Mouse (Mus musculus) neural tube, embryonic 14.5 days (tissue): ENCODE results near the gene Syna. TPM values are rescaled to one million over a fixed set of nuclear protein-coding genes. Genes with fewer than 3 reads are reported as not detected.

Experiments
- ATAC-seq: fragments of 200-750 bp; cut with Nextera tagmentation; 2 replicates; pipeline ENCODE4 v1.8.0; 2017; ENCODE audit warnings: low read depth, mild to moderate bottlenecking, moderate TSS enrichment, moderate library complexity
- H3K27ac ChIP-seq: fragments of 300-500 bp; sonication (generic); 2 replicates; pipeline ENCODE4 v1.5.1; 2014; ENCODE audit warnings: low read depth, mild to moderate bottlenecking, control low read depth, low read length, moderate library complexity, mixed read lengths
- H3K27me3 ChIP-seq: fragments of 300-500 bp; sonication (generic); 2 replicates; pipeline ENCODE4 v1.6.1; 2014; ENCODE audit warnings: low read length; ENCODE audit not compliant: control insufficient read depth, insufficient read depth
- H3K36me3 ChIP-seq: fragments of 300-500 bp; sonication (generic); 2 replicates; pipeline ENCODE4 v1.6.1; 2014; ENCODE audit warnings: low read length, mixed read lengths; ENCODE audit not compliant: control insufficient read depth, insufficient read depth
- H3K4me1 ChIP-seq: fragments of 300-500 bp; sonication (generic); 2 replicates; pipeline ENCODE4 v1.6.1; 2014; ENCODE audit warnings: low read length; ENCODE audit not compliant: control insufficient read depth, insufficient read depth
- H3K4me2 ChIP-seq: fragments of 300-500 bp; sonication (generic); 2 replicates; pipeline ENCODE4 v1.6.1; 2014; ENCODE audit warnings: mild to moderate bottlenecking, low read depth, low read length, control low read depth
- H3K4me3 ChIP-seq: fragments of 300-500 bp; sonication (generic); 2 replicates; pipeline ENCODE4 v1.5.1; 2014; ENCODE audit warnings: low read depth, low read length, control low read depth, mixed read lengths
- H3K9ac ChIP-seq: fragments of 300-500 bp; sonication (generic); replicated peaks from 2 replicates; pipeline ENCODE4 v1.6.1; 2014; ENCODE audit warnings: low read depth, mild to moderate bottlenecking, control low read depth, low read length, mixed read lengths
- H3K9me3 ChIP-seq: fragments of 300-500 bp; sonication (generic); 2 replicates; pipeline ENCODE4 v1.6.1; 2016; ENCODE audit warnings: low read length; ENCODE audit not compliant: control insufficient read depth
- WGBS: fragments of 180-500 bp; shearing (Covaris S2); extraction: QIAGEN DNeasy Blood & Tissue Kit; methylation state at CpG from one replicate; pipeline ENCODE4 v1.1.7; 2014; 5-methylcytosine and 5-hydroxymethylcytosine counted together
- polyA plus RNA-seq: library from polyadenylated mRNA; unstranded; fragments of >200 nt; fragmentation: Nextera tagmentation; extraction: Ambion mirVana; gene quantifications from 2 replicates; pipeline ENCODE4 v1.2.1, GENCODE M21; 2014

Gene Syna
- polyA plus RNA-seq, 1 experiment from 2014 or later, result not detected

- Histone ChIP-seq H3K9me3 (no peaks in the 10 kb centered on the region), H3K9ac (no peak overlapping the region)
Measured at GRCm38 (mm10) chr5:134555463-134556164, 4.4 kb downstream of the Syna start.

GRCm38 (mm10) chr5:134553951-134554546 lies 5.9 kb downstream of the Syna start:
- H3K4me1 ChIP-seq, result peaks cover 20% of the 10 kb centered on the region
- no peaks in the 10 kb centered on the region for H3K36me3 ChIP-seq
- 81% methylated on average over 5 of the region's 5 CpGs for WGBS
- no peaks in the 10 kb centered on the region for H3K27me3 ChIP-seq
- H3K27ac ChIP-seq, result no peak overlapping the region
- H3K9ac ChIP-seq, result no peak overlapping the region
- H3K9me3 ChIP-seq, result no peaks in the 10 kb centered on the region
- ATAC-seq, result no peak
- no peak overlapping the region for H3K4me3 ChIP-seq
- no peak overlapping the region for H3K4me2 ChIP-seq

More at GRCm38 (mm10) chr5:134555463-134556164, 4.4 kb downstream of the Syna start:
- Histone ChIP-seq H3K4me1 (peaks cover 6% of the 10 kb centered on the region), H3K27ac (peak overlapping the region; percentile 6; the same call in 1 of the 2 replicates), H3K36me3 (no peaks in the 10 kb centered on the region), H3K27me3 (no peaks in the 10 kb centered on the region), H3K4me3 (no peak overlapping the region), H3K4me2 (peak overlapping the region; percentile 5; the same call in 1 of the 2 replicates)
- WGBS, result 13% methylated on average over 20 of the region's 20 CpGs
- ATAC-seq, result no peak

- Histone ChIP-seq H3K4me2 (peak within 1 kb of the TSS; percentile 72), H3K27ac (peak within 1 kb of the TSS; percentile 99), H3K9ac (peak within 1 kb of the TSS; percentile 97), H3K4me1 (peaks cover 33% of the 10 kb centered on the region), H3K9me3 (no peaks in the 10 kb centered on the region), H3K36me3 (no peaks in the 10 kb centered on the region), H3K27me3 (no peaks in the 10 kb centered on the region), H3K4me3 (peak within 1 kb of the TSS; percentile 89)
- peak; percentile 94 for ATAC-seq
- under 1% methylated on average over 49 of the region's 61 CpGs for WGBS
Measured at GRCm38 (mm10) chr5:134552110-134552972, 7.6 kb downstream of the Syna start, which contains the start of gene Clip2. Clip2 (minus strand) TSS chr5:134552434.

GRCm38 (mm10) chr5:134551233-134552109 lies 8.5 kb downstream of the Syna start:
- peak overlapping the region; percentile 97 for H3K9ac ChIP-seq
- ATAC-seq, result peak; percentile 29
- WGBS, result 1% methylated on average over 50 of the region's 52 CpGs
- H3K4me2 ChIP-seq, result peak overlapping the region; percentile 72
- H3K4me1 ChIP-seq, result peaks cover 33% of the 10 kb centered on the region
- peak overlapping the region; percentile 99 for H3K27ac ChIP-seq
- no peaks in the 10 kb centered on the region for H3K9me3 ChIP-seq
- no peaks in the 10 kb centered on the region for H3K27me3 ChIP-seq
- no peaks in the 10 kb centered on the region for H3K36me3 ChIP-seq
- H3K4me3 ChIP-seq, result peak overlapping the region; percentile 89

GRCm38 (mm10) chr5:134550836-134551232 lies 9.1 kb downstream of the Syna start:
- Histone ChIP-seq H3K9ac (peak overlapping the region; percentile 97), H3K4me2 (peak overlapping the region; percentile 72), H3K27me3 (no peaks in the 10 kb centered on the region), H3K27ac (peak overlapping the region; percentile 99), H3K4me3 (peak overlapping the region; percentile 89), H3K9me3 (no peaks in the 10 kb centered on the region), H3K36me3 (no peaks in the 10 kb centered on the region), H3K4me1 (peaks cover 38% of the 10 kb centered on the region)
- WGBS, result 7% methylated on average over 6 of the region's 6 CpGs
- ATAC-seq, result no peak; the same call in 1 of the 2 replicates

- H3K4me1 ChIP-seq, result peaks cover 36% of the 10 kb centered on the region
- no peaks in the 10 kb centered on the region for H3K27me3 ChIP-seq
- H3K36me3 ChIP-seq, result no peaks in the 10 kb centered on the region; the same call in 1 of the 2 replicates
- peak overlapping the region; percentile 72 for H3K4me2 ChIP-seq
- no peaks in the 10 kb centered on the region for H3K9me3 ChIP-seq
- no peak overlapping the region for H3K27ac ChIP-seq
- 0 out of 2 replicates have a peak overlapping the region, but pooled peaks have one; percentile 7 for H3K4me3 ChIP-seq
- ATAC-seq, result no peak
- H3K9ac ChIP-seq, result no peak overlapping the region
- 76% methylated on average over 2 of the region's 3 CpGs for WGBS
Measured at GRCm38 (mm10) chr5:134549640-134550168, 10.3 kb downstream of the Syna start.

- ATAC-seq, result no peak
- 43% methylated on average over 5 of the region's 5 CpGs for WGBS
- no peaks in the 10 kb centered on the region for H3K27me3 ChIP-seq
- H3K9ac ChIP-seq, result no peak overlapping the region
- H3K4me1 ChIP-seq, result peaks cover 38% of the 10 kb centered on the region
- H3K4me2 ChIP-seq, result 0 out of 2 replicates have a peak overlapping the region, but pooled peaks have one; percentile 8
- 0 out of 2 replicates have a peak overlapping the region, but pooled peaks have one; percentile 3 for H3K4me3 ChIP-seq
- H3K27ac ChIP-seq, result no peak overlapping the region
- H3K9me3 ChIP-seq, result no peaks in the 10 kb centered on the region
- peaks cover 4% of the 10 kb centered on the region; the same call in 1 of the 2 replicates for H3K36me3 ChIP-seq
Measured at GRCm38 (mm10) chr5:134548306-134548705, 11.7 kb downstream of the Syna start.

- H3K27me3 ChIP-seq, result no peaks in the 10 kb centered on the region
- H3K4me1 ChIP-seq, result peaks cover 42% of the 10 kb centered on the region
- H3K4me2 ChIP-seq, result 0 out of 2 replicates have a peak overlapping the region, but pooled peaks have one; percentile 6
- no peaks in the 10 kb centered on the region for H3K9me3 ChIP-seq
- no peak overlapping the region for H3K27ac ChIP-seq
- H3K9ac ChIP-seq, result no peak overlapping the region
- no peak for ATAC-seq
- H3K4me3 ChIP-seq, result no peak overlapping the region
- WGBS, result 81% methylated on average over 7 of the region's 7 CpGs
- H3K36me3 ChIP-seq, result peaks cover 4% of the 10 kb centered on the region; the same call in 1 of the 2 replicates
Measured at GRCm38 (mm10) chr5:134546790-134547189, 13.2 kb downstream of the Syna start.
